Mouse (Mus musculus) erythroblast, embryonic 14.5 days (primary cell): ENCODE measurements around the gene Gm28635.
A peak's percentile ranks its signal among the peaks of the same experiment; 100 is the strongest.

ENCODE experiments used
- GATA1 ChIP-seq: IDR thresholded peaks from 2 replicates; pipeline ENCODE4 v1.6.1; 2012; ENCODE audit warnings: low read length, inconsistent platforms, mixed read lengths
- TAL1 ChIP-seq: IDR thresholded peaks from 3 replicates; pipeline ENCODE4 v1.6.1; 2012; ENCODE audit warnings: low read length, inconsistent platforms, mixed read lengths

- TF ChIP-seq GATA1 (peak; percentile 88), TAL1 (peak; percentile 62; the same call in 2 of the 3 replicates)
Observed at GRCm38 (mm10) chr2:84682605-84683183, 4.9 kb upstream of the Gm28635 start.
